Mouse (Mus musculus) spleen, postnatal 10 days (tissue): ENCODE results near the gene Krt82.

Source experiments
- DNase-seq, 2 experiments: peaks; one replicate each; pipeline ENCODE4 v3.0.0; 2021 to 2022; ENCODE audit warnings: low spot score in 2 of 2

Krt82 gene

DNA sequence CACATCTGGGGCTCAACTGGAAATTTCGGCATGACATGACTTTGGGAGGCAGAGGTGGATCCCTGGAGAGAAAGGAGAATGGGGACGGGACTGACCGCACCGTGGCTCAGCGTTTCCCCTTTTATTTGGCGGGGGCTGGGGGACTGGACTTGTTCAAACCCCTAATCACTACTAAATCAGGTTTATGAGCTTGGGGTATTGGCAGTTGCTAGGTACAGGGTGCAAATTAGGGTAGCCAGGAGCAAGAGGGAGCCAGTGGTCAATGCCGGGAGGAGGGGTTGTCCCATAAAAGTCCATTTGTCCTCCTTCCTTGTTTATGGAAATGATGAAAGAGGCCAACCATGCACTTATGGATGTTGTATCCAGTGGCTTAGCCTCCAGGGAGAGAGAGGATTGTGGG is at the start of gene Krt82:
Gene Krt82, minus strand, starts transcription at position 101 of the 400 bp plus-strand sequence.
- DNase-seq = no peak

DNA sequence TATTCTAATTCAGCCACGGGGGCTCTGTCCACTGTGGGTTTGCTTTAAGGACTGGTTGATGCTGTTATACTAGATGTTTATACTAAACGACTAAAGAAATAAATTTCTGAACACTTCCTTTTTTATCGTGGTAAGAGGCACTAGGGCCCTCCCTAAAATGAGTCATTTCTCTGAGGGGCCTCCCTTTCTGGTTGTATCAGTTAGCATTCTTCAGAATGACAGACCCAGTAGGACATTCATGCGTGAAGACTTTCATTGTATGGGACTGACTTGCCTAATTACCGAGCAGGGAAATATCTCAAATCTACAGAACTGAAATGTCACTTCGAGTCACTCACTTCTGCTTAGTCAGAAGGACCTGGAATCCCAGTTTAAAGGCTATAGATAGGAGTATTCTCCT is 48.7 kb upstream of the Krt82 start:
- no peak for DNase-seq

DNA sequence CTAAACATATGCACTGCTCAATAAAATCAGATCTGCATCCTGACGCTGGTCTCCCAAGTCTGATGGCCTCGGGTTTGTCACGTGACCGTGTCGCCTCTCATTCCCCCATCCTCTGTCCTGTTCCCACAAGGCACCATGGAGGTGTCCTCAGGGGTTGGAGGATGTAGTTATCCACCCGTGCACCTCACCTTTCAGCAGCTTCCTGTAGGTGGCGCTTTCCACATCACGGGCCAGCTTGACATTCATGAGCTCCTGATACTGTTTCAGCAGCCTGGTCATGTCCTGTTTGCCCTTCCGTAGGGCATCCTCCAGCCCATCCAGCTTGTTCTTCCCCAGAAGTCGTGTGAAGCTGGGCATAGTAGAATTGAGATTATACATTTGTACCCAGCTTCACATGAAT is 37.7 kb upstream of the Krt82 start:
- no peak for DNase-seq

DNA sequence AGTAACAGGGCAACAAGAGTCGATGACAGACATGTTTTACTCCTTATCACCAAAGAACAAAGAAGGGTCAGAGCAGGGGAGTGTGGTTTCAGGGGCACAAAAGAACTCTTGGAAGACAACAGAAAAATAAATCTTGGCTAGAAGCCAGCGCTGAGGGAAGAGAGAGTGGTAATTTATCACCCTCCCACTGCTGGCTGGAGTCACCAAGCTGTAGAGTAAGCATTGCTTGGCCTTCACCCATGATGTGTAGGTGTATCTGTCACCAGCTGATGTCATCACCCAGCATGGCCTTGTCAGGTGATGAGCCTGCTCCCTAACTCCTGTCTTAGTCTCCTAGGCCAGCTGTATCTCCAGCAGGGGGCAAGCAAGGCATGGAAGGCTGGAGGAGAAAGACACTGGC is 34.0 kb upstream of the Krt82 start:
- no peak for DNase-seq

DNA sequence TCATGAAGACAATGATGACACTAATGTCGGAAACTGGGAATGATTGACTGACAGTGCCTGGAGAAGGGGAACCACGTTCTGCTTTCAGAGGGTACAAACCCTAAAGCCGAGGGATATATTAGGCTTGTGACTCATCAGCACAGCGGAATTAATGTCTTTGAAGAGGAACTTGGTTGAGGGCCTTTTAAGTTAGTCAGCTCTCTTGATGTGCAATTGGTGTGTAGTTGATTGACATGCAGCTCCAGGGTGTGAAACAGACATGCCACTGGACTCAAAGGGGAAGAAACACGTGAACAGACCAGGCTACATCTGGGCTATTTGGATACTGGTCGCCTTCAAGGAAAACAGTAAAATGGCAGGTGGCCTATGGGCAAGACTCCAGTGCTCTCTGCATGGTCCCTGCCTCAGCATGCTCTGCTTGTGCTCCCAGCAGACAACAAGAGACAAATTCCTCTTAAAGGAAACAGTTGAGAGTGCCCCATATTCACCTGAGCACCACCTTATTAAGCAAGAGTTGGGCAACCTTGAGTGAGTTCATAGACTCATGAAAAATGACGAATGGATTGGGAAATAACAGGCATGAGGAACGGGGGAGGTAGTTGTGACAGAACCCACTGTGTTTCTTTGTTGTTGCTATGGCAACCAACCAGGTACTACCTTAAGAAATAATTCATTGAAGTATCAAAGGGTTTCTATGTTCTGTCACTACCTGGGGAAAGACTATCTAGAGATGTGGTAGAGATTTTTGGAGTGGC is 32.9 kb upstream of the Krt82 start:
- DNase-seq = no peak

DNA sequence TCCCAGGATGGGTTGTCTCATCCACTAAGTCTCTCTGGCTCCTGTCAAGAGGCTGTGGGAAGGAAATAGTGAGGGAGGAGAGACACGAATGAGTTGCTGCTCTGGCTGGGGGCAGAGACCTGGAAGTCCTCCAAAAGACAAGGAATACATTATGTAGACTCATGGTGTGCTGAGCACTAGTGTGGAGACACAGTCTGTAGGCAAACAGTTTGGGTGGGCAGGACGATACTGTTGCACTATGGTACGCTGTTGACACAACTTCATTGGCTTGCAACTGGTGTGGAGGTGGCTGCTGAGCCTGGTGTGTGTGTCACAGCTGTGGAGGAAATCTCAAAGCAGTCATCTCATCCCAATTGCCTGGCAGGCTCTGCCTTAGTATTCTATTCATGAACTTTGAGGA is 31.2 kb upstream of the Krt82 start:
- DNase-seq = no peak

DNA sequence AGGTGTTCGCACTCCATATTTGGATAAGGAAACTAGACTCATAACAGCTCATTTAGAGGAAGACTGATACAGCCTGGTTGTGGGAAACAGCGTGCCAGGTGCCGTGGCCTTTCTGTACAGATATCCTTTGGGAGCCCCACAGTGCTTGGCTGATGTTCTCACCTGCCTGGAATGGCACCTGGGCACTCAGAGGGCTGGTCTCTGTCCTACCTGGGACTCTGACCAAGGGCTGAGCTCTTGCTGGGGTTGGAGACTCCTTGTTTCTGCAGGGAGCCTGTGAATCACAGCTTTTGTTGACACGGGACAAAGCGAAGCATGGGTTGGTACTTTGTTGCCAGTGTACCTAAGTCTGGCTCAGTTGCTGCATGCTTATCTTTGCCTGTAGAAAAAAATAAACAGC is 25.0 kb upstream of the Krt82 start:
- DNase-seq = no peak

DNA sequence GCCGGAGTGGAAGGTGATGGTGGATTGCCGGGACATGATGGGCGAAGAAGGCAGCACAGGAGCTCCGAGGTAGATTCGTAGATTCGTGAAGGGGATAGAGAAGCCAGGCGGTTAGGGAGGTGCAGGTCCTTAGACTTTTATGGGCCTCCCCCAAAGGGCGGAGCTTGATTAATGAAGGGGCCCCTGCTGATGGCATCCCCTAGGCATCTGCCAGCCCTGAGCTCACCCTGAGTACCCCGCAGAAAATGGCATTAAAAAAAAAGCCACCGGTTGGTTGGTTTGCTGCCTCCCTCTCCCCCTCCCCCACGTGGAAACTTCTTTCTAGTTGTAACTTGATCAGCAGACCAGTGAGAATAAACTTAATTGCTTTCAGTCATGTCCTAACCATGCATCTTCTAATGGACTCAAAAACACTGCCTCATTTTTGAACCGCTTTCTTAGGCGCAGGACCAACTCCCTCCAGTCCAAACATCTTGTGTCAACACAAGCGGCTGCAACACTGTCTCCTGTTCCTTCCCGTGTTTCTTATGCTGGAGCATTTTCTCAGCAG is 23.4 kb upstream of the Krt82 start, which contains the start of gene Krt75:
Gene Krt75, minus strand, starts transcription at position 109 of the 550 bp plus-strand sequence.
- DNase-seq = no peak

DNA sequence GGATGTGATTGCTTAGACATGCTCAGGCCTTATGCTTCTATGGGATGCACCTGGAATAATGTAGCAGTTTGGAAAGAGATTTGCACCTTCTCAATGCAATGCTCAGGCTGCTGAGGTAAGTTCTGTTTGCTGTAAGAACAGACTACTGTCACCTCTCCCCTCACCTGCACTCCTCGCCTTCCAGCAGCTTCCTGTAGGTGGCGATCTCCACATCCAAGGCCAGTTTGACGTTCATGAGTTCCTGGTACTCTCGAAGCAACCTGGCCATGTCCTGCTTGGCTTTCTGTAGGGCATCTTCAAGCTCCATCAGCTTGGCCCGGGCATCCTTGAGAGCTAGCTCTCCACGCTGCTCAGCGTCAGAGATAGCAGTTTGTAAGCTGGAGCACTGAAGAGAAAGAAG is 17.3 kb upstream of the Krt82 start:
- no peak for DNase-seq

DNA sequence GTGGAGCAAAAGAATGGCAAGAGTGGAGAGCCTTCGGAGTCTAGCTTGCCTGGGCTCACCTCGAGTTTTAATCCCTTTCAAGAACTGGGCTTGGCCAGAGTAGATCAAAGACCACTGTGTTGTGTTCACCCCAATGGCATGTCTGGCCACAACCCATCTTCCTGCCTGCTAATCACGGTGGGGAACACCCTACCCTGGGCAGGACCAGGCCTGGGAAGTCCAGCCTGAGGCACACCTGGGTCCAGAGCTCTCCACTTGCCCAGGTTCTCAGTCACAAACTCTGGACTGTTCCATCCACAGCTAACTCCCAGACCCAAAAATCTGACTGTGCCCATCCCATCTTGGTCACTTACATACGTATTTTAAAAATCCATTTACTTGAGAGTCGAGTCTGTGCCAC is 12.4 kb upstream of the Krt82 start, which contains the start of gene Krt90:
Gene Krt90, minus strand, starts transcription at position 101 of the 400 bp plus-strand sequence.
- no peak for DNase-seq

DNA sequence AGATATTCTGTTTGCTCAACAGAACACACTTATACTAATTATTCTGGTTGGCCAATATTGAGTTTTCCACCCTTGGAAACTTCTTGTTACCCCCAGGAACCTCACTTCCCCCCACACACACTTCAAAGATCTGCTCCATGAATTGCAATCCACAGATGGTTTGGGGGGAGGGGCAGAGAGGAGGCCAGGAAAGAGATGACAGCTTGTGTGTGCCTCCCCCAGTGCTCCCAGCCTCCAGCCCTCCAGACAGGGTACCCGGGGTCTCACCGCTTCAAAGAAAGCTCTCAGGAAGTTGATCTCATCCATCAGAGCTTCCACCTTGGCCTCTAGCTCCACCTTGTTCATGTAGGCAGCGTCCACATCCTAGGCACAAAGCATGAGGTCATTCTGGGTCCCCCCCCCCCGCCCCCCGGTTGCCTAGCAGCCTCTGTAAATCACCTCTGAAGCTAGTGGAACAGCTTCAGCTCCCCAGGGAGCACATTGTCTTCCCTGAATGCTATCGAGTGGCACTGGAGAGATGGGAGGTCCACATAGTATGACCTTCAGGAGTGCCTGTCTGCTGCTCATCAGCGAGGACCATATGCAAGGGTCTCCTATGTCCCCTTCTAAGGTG is 7.7 kb upstream of the Krt82 start:
- DNase-seq = no peak

DNA sequence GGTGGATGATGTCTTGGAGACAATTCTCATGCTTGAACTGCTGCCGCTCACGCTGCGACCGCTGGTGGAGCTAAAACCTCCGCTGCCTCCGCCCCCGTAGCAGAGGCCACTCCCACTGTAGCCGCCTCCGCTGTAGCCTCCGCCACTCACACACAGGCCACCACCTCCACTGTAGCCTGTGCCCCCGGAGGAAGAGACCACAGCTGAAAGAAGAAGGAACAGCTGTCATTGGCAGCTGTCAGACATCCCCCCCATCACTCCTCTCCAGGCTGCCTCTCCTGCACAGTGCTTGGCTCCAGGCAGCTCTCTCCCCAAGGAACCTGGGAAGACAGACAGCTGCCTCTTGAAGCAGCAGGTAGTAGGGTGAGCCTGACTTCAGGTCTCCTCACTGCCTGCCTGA is 2.7 kb upstream of the Krt82 start:
- peak in 1 of 2 experiments; percentile 36 for DNase-seq

DNA sequence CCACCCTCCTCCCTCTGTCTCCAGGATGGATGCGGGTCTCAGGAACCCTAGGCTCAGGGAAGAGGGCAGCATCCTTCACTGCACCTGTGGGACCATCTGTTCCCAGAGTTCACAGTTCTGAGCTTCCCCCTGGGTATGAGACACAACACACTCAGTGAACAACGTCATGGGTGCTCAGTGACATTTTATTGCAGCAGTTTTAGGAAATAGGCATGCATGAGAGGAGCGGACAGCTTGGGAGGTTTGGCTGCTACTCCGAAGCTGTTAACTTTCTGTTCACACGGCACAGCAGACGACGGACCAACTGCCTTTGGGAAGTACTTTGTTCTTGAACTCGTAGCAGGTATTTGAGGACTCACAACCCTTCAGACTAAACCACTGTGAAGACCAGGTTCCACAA is 1.7 kb upstream of the Krt82 start:
- no peak for DNase-seq

DNA sequence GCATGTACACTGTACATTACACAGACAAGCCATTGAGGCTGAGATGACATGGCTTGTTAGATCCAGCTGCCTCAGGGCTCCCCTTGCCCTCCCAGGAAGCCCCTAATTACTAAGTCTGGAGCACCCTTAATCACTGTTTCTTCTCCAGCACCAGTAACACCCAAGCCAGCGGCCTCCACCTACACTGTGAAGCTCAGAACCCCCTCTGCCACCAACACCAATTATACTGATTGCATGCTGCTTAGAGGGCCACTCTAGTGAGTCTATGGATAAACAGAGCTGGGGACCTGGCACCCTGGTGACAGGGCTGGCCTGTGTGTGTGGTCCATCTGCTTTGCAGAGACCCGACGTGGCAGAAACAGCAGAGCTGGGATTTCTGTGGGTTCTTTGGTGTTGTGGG is 6.0 kb downstream of the Krt82 start:
- no peak for DNase-seq

DNA sequence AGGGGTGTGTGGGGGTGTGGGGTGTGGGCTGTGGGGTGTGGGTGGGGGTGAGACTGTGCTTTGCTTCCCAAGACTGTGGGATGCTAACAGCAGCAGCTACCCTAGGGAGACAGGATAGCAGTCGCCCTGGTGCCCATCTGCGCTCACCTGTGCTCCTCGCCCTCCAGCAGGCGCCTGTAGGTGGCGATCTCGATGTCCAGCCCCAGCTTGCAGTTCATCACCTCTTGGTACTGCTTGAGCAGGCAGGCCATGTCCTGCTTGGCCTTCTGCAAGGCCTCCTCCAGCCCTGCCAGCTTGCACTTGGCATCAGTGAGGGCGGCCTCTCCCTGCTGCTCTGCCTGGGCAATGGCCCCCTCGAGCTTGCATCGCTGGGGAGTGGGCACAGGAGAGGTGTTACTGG is 7.9 kb downstream of the Krt82 start:
- no peak for DNase-seq

DNA sequence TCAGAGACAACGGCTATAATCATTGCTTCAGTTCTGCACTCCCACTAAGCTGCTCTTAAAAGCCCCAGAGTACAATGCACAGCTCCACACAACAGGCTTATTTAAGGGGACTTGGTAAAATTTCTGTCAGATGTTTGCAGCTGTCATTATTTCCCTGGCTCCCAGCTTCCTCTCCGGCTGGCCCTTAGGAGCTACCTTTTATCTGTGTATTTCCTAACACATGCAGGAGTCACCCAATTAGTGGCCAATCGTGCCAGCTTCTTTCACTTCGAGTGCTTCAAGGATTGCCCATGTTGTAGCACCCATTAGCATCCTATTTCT is 11.9 kb downstream of the Krt82 start:
- no peak for DNase-seq

DNA sequence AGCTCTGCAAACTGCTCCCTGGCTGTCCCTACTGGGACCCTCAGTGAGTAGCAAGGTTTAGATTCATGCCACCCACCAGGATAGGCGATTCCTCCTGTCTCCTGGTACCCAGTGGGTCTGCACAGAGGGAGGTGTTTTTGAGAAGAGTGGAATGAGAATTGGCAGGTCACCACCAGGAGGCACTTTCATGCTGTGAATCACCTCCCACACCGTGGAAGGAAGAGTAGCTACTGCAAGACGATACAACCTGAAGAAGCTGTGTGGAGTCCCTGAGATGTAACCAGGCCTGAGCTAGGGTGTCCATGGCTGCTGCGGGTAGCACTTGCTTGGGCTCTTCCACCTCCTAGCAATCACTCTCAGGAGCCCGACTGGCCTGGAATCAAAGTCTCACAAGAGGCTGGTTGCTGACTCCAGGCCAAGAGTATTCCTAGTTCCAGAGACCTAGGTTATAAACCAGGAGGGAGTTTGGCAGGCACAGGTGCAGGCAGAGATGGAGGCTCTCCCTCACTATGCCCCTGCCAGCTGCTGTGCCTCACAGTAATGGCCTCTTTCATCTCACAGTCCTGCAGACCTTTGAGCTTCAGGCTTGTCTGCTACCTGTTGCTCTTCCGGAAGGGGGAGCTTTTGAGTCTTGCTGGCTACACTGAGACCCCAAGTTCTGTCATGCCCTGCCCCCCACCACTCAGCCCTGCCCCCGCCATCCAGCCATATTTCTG is 12.4 kb downstream of the Krt82 start:
- DNase-seq = no peak

DNA sequence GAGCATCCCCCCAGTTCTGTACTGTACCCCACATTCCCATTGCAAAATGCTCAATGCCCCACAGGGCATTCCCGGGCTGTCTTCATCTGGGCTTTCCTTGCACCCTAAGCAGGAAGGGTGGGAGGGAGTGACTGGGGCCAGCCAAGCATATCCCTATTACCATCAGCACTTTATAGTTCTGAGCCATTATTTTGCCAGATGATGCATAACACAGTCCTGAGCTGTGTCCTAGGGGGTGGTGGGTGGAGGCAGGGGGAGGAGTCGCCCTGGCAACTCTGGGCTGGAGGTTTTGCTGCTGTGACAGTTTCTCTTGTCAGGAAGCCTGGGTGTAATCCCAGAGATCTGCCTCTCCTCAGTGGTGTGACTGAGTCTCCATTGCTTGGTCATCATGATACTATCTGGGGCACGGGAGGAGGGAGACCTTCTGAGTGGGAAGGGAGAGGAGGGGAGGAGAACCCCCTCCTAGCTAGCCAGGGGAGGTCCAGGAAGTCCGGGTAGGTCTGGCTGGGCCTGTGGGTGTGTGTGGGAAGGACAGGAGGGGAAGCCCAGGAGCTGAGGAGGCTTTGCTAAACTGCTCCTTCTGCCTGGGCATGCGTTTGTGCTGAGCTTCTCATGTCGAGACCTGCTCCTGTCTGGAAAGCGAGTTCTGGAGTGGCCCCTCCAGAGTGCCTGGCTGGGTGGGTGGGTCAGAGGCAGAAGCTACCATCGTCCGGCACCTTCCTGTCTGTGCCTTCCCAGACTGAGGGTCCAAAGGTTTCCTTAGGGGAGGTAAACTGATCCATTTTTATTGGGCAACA is 14.2 kb downstream of the Krt82 start:
- no peak for DNase-seq

DNA sequence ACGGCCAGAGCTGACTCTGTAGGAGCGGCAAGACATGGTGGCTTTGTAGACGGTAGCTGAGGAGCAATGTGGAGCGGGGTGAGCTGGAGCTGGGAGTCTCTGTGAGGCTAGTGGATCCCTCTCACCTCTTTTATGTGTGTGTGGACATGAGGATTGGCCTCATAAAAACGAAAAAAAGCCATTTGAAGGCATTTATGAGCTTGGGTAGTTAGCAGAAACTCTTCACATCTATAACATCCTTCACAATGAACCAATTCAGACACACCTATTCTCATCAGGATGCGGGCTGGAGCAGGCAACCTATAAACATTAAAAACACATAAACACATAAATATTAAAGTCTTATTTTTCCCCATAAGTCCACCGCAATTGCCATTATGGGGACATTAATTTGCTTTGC is 17.7 kb downstream of the Krt82 start, which contains the start of gene Krt84:
Gene Krt84, minus strand, starts transcription at position 101 of the 400 bp plus-strand sequence.
- DNase-seq = no peak

DNA sequence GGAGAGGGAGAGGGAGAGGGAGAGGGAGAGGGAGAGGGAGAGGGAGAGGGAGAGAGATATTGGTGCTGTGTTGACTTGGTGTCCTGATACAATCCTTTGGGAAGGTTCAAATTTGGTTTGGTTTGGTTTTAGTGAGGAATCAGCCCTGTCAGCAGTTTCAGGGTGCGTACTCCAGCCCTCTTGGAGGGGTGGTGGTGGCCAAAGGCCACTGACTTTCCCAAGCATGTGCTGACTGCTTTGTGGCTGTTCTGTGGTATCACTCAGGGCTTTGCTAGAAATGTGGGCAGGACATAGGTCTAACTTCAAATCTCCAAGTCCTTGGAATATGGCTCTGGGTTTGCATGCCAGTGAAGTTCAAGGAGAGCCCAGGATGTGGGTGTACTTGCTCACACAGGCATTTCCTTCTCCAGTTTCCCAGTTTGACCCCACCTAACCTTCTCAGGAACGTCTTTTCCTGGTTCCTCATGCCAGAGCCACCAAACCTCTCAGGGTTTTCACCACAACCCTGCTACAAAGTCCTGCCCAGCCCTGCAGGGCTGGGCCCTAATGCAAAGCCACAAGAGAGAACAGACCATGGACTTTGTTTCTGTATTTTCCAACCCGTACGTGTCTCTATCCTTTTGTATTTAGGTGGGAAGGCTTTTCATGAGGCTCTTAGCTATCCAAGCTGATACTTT is 27.8 kb downstream of the Krt82 start:
- no peak for DNase-seq

DNA sequence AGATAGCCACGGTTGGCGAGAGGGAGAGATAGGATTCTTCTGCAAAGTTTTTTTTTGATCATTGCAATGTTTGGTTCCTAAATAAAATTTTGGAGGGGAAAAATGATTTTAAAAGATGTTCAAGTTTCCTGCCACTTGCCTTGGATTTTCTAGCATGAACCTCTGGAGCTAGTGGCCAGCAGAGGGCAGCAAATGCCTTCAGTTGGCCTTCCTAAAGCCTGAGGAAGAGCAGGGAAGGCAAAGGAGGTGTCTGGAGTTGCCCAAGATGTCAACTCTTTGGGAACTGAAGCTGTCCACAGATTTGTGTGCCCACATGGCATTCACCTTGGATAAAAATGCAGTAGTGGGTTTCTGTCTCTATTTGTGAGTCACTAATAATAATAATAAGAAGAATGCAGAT is 30.7 kb downstream of the Krt82 start:
- DNase-seq = peak in 1 of 2 experiments; percentile 61
